Mouse (Mus musculus) fibroblast of lung, adult 2 months (primary cell): ENCODE measurements at regions not wholly inside any gene's neighbourhood (a gene's known extent, or its start where the extent isn't known, plus 50 kb on each side); places are given as distances from the start of the nearest gene placed in this dataset.

Experiments used
- DNase-seq: peaks from one replicate; pipeline ENCODE4 v3.0.0-alpha.2; 2011; ENCODE audit warnings: low read depth

- DNase-seq: no peak
Observed at GRCm38 (mm10) chr14:98747159-98747775, 246.9 kb downstream of the Rpl36a-ps1 start.

GRCm38 (mm10) chr14:98730375-98730774 is 263.7 kb downstream of the Rpl36a-ps1 start:
- DNase-seq: no peak

DNA sequence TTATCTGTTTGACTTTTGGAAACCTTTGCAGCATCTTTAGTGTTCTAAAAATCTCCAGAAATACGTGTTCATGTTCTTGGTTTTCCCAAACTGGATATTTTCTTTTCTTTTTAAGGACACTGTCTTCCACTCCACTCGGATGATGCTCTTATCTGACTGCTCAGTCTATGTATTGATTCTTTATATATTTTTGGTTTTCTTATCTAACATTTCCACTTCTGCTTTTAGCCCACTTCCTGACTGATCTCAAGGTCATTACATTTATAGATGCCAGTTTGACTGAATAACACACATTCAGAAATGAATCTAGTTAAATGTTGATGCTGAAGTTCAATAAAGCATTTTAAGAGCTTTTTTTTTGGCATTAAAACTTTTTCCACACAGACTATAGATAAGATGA is 265.3 kb downstream of the Rpl36a-ps1 start:
- DNase-seq: no peak

DNA sequence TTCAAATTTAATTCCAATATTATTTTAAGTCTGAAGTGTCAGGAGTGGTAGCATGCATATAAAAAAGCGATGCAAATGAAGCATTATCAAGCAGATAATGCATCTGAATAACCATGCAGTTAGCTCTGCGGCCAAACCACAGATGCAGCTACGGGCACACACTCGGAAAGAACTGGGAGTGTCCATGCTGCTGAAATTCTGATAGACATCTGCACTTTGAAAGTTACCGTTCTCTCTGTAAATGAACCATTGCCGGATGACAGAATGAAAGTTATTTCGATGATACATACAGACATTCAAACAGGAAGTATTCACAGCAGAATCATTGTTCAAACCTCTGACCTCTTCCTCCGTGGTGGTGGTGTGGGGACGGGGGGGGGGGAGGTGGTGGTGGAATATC is 271.6 kb downstream of the Rpl36a-ps1 start:
- DNase-seq: no peak

GRCm38 (mm10) chr14:98721033-98721432 is 273.1 kb downstream of the Rpl36a-ps1 start:
- DNase-seq: no peak

GRCm38 (mm10) chr14:98708045-98708444 is 286.1 kb downstream of the Rpl36a-ps1 start:
- DNase-seq: no peak

- no peak for DNase-seq
Observed at GRCm38 (mm10) chr14:98707574-98707973, 286.5 kb downstream of the Rpl36a-ps1 start.

GRCm38 (mm10) chr14:98703289-98703688 is 290.8 kb downstream of the Rpl36a-ps1 start:
- no peak for DNase-seq

- DNase-seq: no peak
Observed at GRCm38 (mm10) chr14:98656533-98656932, 337.6 kb downstream of the Rpl36a-ps1 start.

GRCm38 (mm10) chr14:98654191-98654809 is 339.8 kb downstream of the Rpl36a-ps1 start:
- DNase-seq: no peak

DNA sequence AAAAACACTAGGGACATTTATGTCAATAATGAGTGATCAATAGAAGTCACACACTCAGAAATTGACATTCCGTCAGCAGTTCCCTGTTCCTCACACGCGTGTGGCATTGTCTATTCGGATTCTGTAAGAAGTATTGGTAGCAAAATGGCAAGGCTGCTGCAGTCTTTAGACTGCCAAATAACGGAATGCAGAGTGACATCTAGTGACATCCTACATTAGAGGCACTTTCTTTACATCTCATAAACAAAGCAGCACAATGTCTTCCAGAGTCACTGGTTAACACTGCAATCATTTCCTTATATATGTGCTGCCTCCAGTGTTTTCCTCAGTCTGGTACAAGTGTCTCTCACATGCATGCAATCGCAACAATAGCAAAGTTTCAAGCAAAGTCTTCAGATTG is 342.9 kb downstream of the Rpl36a-ps1 start:
- DNase-seq: no peak

- no peak for DNase-seq
Observed at GRCm38 (mm10) chr14:98650520-98650919, 343.6 kb downstream of the Rpl36a-ps1 start.

GRCm38 (mm10) chr14:98647614-98648013 is 346.5 kb downstream of the Rpl36a-ps1 start:
- DNase-seq: no peak

- no peak for DNase-seq
Observed at GRCm38 (mm10) chr14:98643756-98644155, 350.4 kb downstream of the Rpl36a-ps1 start.

GRCm38 (mm10) chr14:98642661-98643331 is 351.3 kb downstream of the Rpl36a-ps1 start:
- DNase-seq: no peak

DNA sequence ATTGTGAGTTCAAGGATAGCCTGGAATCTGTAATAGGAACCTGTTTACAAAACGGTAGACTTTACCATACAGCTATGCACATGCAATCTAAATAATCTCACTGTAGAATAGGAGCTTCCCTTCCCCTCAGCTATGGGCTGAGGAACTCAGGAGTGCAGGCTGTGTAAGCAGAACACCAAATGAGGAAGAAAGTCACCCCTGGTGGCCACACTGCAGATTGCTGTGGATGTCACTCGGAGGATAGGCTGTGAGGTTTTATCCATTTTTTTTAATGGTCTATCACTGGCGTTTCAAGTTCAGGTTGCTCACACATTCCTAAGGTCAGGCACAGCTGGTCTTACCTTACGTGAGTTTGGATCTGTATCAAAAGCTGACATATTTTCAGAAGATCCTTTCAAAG is 365.1 kb downstream of the Rpl36a-ps1 start:
- no peak for DNase-seq

DNA sequence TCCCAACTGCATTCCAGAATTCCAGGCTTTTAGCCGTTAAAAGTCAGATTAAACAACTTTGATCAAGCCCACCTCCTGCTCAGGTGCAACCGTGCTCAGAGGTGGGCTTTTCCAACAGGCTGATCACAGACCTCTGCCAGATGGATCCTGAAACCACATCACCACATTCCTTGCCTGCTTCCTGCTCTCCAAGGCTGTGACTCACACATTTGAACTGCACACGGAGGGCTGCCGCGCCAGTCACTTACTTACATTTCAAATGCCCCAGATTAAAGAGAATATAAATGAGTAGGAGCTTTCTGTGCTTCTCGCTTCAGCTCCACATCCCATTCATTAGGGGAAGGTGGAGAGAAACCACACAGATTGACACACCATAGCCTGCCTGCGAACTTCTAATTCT is 367.6 kb downstream of the Rpl36a-ps1 start:
- DNase-seq: no peak

GRCm38 (mm10) chr14:98625867-98626266 is 368.3 kb downstream of the Rpl36a-ps1 start:
- DNase-seq: no peak

- DNase-seq: no peak
Observed at GRCm38 (mm10) chr14:98605772-98606171, 388.3 kb downstream of the Rpl36a-ps1 start.

DNA sequence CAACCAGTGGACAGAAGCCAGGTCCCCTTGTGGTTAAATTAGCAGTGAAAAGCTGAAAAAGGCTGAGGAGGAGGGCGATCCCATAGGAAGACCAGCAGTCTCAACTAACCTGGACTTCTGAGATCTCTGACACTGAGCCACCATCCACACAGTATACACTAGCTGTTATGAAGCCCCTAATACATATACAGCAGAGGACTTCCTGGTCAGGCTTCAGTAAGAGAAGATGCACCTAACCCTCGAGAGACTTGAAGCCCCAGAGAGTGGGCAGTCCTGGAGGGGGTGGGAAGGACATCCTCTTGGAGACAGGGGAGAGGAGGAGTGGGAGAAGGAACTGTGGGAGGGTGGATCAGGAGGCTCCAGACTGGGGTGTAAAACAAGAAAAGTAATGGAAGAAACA is 397.9 kb downstream of the Rpl36a-ps1 start:
- DNase-seq: no peak

DNA sequence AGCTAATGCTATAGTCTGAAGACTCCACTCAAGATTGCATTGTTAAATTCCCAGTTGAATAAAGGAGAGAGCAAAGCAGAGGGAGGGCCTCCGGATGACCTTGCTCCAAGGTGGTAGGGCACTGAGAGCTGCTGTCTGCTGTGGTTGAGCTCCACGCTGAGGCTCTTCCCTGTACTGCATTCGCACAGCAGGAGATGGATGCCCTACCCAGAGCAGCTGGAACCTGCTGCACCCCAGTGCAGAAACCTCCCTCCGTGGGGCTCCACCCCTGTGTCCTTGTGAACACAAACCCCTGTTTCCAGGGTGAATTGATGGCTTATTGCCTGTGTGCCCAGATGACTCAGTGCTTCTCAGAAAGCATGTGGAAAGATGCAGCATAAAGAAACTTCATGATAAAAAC is 404.3 kb downstream of the Rpl36a-ps1 start:
- DNase-seq: peak; percentile 16

- no peak for DNase-seq
Observed at GRCm38 (mm10) chr14:98571644-98572043, 402.1 kb upstream of the Dach1 start.

GRCm38 (mm10) chr14:98562002-98562401 is 392.4 kb upstream of the Dach1 start:
- no peak for DNase-seq
